Mouse (Mus musculus) WW6 (cell line): ENCODE results near the gene Ltbp1.

Experiments used
- DNase-seq: peaks from one replicate; pipeline ENCODE4 v3.0.0-alpha.2; 2013; ENCODE audit warnings: low read depth, low spot score

The Ltbp1 gene

GRCm38 (mm10) chr17:75004820-75005219 lies 548 bp upstream of the Ltbp1 start:
- no peak for DNase-seq

GRCm38 (mm10) chr17:75005685-75006680 lies 615 bp downstream of the Ltbp1 start:
- DNase-seq: no peak

- no peak for DNase-seq
Measured at GRCm38 (mm10) chr17:75010955-75011354, 5.6 kb downstream of the Ltbp1 start.

- DNase-seq: no peak
Measured at GRCm38 (mm10) chr17:75013211-75013610, 7.8 kb downstream of the Ltbp1 start.

GRCm38 (mm10) chr17:75013868-75014267 lies 8.5 kb downstream of the Ltbp1 start:
- DNase-seq: no peak

- no peak for DNase-seq
Measured at GRCm38 (mm10) chr17:75014601-75015356, 9.4 kb downstream of the Ltbp1 start.

- no peak for DNase-seq
Measured at GRCm38 (mm10) chr17:75015546-75015945, 10.2 kb downstream of the Ltbp1 start.

GRCm38 (mm10) chr17:75017423-75017822 lies 12.1 kb downstream of the Ltbp1 start:
- DNase-seq: no peak

GRCm38 (mm10) chr17:75018142-75018541 lies 12.8 kb downstream of the Ltbp1 start:
- DNase-seq: no peak

GRCm38 (mm10) chr17:75020026-75020425 lies 14.7 kb downstream of the Ltbp1 start:
- no peak for DNase-seq

GRCm38 (mm10) chr17:75020619-75021018 lies 15.3 kb downstream of the Ltbp1 start:
- DNase-seq: no peak

- no peak for DNase-seq
Measured at GRCm38 (mm10) chr17:75027358-75028131, 22.2 kb downstream of the Ltbp1 start.

GRCm38 (mm10) chr17:75033356-75033755 lies 28.0 kb downstream of the Ltbp1 start:
- no peak for DNase-seq

- DNase-seq: no peak
Measured at GRCm38 (mm10) chr17:75033872-75034615, 28.7 kb downstream of the Ltbp1 start.

- no peak for DNase-seq
Measured at GRCm38 (mm10) chr17:75036881-75037280, 31.5 kb downstream of the Ltbp1 start.

GRCm38 (mm10) chr17:75039017-75039416 lies 33.6 kb downstream of the Ltbp1 start:
- DNase-seq: no peak

- no peak for DNase-seq
Measured at GRCm38 (mm10) chr17:75049366-75049969, 44.1 kb downstream of the Ltbp1 start.

- DNase-seq: no peak
Measured at GRCm38 (mm10) chr17:75051440-75051925, 46.1 kb downstream of the Ltbp1 start.

GRCm38 (mm10) chr17:75055235-75055634 lies 49.9 kb downstream of the Ltbp1 start:
- DNase-seq: no peak

- DNase-seq: no peak
Measured at GRCm38 (mm10) chr17:75055961-75056360, 50.6 kb downstream of the Ltbp1 start.
